Mouse (Mus musculus): ENCODE measurements around the gene A830031A19Rik. TPM values are rescaled to one million over a fixed set of nuclear protein-coding genes. Genes with fewer than 3 reads are reported as not detected.

Gene A830031A19Rik
- total RNA-seq, 2 experiments from 2014 or later, result not detected

DNA sequence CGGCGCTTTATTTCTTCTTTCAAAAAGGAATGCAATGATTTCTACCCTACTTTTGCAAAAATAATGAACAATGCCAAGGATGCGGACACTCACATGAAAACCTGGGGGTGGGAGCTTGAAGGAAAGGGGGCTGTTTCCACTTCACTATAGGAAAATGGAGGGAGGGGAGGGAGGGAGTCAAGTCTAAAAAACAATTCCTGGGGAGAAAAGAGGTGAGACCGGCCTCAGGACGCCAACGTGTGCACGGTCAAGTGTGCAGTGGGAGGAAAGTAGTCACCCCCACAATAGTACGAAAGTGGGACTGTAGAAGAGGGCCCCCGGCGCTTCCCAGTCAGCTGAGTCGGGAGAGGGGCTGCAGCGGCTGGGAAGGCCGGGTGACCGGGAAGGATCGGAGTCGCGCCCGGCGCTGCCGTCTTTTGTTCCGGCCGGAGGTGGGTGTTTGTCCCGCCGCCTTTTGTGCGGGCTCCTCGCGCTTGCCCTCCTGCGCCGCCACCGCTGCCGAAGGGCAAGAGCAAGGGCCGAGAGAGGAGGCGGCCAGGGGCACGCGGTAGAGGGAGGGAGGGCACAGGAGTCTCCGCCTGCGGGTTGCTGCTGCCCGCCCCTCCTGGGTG lies 4.0 kb upstream of the A830031A19Rik start:
- peak; percentile 56 to 67 for DNase-seq
- intact Hi-C loops (cut with DNase I), result loop anchor here (10.0 kb wide), 1 partner anchor 304 kb away; the partner anchor contains the start of gene Rel

- DNase-seq, result peak; percentile 67 to 70
- intact Hi-C loops (cut with DNase I), result loop anchor here (2.0 to 10.0 kb wide), 2 partner anchors 29 to 303 kb away; partner anchors contain the start of gene Rel
Measured at GRCm38 (mm10) chr11:24077795-24078705, 3.2 kb upstream of the A830031A19Rik start, which contains the start of gene Bcl11a. Bcl11a (plus strand) TSS chr11:24078056.

- intact Hi-C loops (cut with DNase I), result loop anchor here (2.0 to 10.0 kb wide), 2 partner anchors 28 to 302 kb away; partner anchors contain the start of gene Rel
Measured at GRCm38 (mm10) chr11:24076821-24077730, 2.2 kb upstream of the A830031A19Rik start.

GRCm38 (mm10) chr11:24076127-24076650 lies 1.3 kb upstream of the A830031A19Rik start:
- DNase-seq, result peak; percentile 66 to 69
- intact Hi-C loops (cut with DNase I), result loop anchor here (2.0 to 10.0 kb wide), 2 partner anchors 27 to 301 kb away; partner anchors contain the start of gene Rel

More at GRCm38 (mm10) chr11:24076821-24077730, 2.2 kb upstream of the A830031A19Rik start:
- peak; percentile 70 to 71 for DNase-seq

DNA sequence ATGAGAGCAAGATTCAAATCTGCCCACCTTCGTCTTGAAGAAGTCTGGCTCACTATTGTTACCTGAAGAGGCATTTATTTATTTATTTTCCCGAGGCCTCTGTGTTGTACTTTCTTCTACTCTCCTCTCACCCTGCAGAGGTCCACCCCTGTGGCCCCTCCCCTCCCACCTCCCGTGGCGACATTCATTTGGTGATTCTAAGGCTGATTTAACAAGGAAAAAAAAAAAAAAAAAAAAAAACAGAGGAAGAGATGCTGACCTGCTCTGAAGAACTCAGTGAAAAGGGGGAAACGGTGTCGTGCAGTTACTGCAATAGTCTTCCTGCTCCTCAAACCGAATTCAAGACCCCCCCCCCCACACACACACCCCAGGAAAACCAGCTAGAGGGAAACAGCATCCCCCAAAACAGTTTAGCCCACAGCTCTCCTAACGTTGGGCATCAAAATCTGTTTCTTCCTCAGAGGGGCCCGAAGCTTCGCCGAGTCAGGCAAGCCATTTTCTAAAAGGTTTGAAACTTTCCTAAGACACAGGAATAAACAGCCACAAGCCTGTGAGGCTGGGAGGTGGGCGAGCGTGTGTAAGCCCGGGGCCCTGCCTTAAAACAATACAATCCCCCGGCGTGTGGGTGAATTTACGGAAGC lies 752 bp upstream of the A830031A19Rik start:
- intact Hi-C loops (cut with DNase I), result loop anchor here (2.0 to 10.0 kb wide), 2 partner anchors 27 to 301 kb away; partner anchors contain the start of gene Rel
- no peak for DNase-seq

GRCm38 (mm10) chr11:24074021-24074591 lies 748 bp downstream of the A830031A19Rik start:
- no peak for DNase-seq
- intact Hi-C loops (cut with DNase I), result loop anchor here (10.0 kb wide), 1 partner anchor 299 kb away; the partner anchor contains the start of gene Rel

DNA sequence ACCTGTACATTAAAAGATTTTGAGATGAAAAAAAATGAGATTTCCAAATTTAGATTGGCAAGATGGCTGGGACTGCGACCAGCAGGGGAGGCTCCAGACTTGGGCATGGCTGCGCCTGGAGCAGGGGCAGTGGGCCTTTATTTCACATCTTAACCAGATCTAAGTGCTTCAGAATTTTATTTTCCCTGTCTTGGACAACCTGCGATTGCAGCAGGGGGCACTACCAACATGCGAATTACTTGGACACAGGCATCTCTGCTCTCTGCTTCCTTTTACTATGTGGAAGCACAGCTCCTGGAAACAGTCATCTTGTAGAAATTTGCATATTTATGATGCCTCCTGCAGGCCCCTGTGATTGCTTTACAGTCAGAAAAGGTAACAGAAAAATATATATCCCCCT lies 9.5 kb downstream of the A830031A19Rik start:
- intact Hi-C loops (cut with DNase I), result no loop called here
- DNase-seq, result no peak

DNA sequence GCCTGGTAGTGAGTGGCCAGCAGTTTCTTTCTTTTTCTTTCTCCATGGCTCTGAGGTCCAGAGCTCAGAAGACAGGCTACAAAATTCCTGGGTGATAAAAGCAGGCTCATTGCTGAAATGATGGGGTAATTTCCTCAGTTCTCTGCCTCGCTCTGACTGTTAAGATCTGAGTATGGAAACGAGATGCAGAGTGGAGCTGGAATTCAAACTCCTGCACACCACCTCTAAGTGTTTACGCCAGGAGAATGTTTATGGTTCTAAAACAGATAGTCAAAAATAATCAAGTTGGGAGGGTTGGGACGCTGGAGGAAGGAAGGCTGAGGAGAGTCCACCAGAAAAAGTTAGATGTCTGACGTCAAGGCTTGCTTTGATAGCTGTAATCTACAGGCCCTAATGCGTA lies 10.6 kb downstream of the A830031A19Rik start:
- intact Hi-C loops (cut with DNase I), result no loop called here
- DNase-seq, result no peak

GRCm38 (mm10) chr11:24062495-24063096 lies 12.3 kb downstream of the A830031A19Rik start:
- DNase-seq, result no peak
- intact Hi-C loops (cut with DNase I), result no loop called here

GRCm38 (mm10) chr11:24061819-24062218 lies 13.0 kb downstream of the A830031A19Rik start:
- intact Hi-C loops (cut with DNase I), result no loop called here
- no peak for DNase-seq

GRCm38 (mm10) chr11:24060428-24060827 lies 14.4 kb downstream of the A830031A19Rik start:
- no peak for DNase-seq
- intact Hi-C loops (cut with DNase I), result no loop called here

- intact Hi-C loops (cut with DNase I), result no loop called here
- DNase-seq, result no peak
Measured at GRCm38 (mm10) chr11:24059137-24059536, 15.7 kb downstream of the A830031A19Rik start.

DNA sequence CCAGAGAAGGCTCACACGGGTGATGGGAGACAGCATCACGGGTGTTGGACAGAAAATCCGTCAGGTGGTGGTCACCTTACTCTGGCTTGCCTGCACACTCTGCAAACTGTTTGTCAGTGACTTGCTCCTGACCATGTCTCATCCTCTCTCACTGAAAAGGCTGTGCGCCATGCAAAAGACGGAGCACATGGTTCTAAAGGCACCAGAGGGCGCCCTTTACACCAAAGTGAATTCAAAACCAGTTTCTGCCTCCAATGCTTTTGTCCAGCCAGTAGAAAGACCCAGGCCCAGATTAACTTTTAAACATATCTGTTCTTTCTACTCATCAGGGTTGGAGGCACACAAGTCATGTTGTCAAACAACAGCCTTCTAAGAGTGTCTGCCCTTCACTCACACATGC lies 22.0 kb downstream of the A830031A19Rik start:
- peak in 1 of 2 experiments; percentile 7 for DNase-seq
- intact Hi-C loops (cut with DNase I), result no loop called here

DNA sequence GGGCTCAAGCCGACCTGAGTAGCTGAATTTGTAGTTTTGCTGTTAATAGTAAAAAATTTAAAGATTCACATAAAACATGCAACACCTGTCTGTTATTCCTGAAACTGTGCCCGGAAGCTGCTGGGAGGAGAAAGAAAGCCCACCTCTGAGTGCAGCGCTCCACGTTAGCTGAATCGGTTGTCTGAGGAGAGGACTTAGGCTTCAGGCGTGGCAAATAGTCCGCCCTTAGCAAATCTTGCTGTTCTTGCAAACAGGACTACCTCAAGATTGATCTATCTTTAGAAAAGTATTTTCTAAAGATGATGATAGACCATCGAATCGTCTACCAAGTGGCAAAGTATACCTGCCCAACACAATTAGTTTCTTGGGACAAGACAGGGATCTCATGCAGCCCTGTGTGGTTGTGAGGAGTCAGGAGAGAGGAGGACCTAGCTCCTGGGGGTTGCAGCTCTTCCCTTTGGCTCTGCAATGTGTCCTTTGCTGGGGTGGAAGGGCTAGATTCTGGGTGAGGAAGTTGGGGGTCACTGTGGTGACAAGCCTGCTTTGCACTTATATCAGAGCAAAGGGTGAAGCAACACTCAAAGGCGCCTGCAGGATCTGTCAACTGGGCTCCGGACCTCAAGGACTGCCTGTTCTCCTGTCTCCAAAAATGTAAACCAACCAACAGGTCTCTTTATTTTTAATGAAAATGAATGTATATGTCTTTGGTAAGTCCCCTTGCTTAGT lies 24.7 kb downstream of the A830031A19Rik start:
- intact Hi-C loops (cut with DNase I), result no loop called here
- DNase-seq, result no peak

DNA sequence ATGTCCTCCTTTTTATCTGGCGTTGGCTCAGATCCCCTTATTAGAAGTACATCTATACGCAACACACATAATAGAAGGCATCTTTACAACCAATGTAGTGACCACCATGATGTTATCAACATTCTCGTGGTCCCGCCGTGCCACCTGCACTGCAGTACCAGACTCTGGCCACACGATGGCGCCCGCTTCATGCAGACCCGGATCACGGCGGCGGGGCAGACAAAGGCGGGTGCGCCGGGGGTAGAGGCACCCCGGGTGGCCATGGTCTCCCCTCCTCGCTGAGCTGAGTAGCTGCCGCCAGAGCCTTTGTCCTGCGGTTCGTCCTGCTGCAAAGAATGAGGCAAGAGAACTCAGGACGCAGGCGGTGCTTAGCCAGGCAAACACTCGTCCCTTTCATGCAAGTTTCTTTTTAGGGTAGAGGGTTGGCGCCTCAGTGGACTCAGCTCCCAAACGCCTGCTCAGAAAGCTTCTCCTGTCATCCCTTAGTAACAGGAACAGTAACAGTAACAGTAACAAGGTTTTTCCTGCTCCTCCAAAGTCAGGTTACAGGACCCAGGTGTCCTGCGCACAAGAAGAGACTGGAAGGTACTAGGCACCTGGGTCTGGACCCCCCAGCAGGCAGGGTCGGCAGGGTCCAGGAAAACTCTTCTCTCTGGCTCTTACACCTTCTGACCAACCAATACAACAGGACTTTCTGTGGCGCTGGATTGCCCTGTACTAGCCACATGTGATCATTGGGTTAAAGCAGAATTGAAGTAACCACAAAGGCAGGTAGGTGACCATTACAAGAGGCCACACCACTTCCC lies 25.4 kb downstream of the A830031A19Rik start:
- peak; percentile 74 to 87 for DNase-seq
- intact Hi-C loops (cut with DNase I), result loop anchor here (1.0 to 5.0 kb wide), 3 partner anchors 27 to 1814 kb away; no protein-coding TSS in a partner anchor

DNA sequence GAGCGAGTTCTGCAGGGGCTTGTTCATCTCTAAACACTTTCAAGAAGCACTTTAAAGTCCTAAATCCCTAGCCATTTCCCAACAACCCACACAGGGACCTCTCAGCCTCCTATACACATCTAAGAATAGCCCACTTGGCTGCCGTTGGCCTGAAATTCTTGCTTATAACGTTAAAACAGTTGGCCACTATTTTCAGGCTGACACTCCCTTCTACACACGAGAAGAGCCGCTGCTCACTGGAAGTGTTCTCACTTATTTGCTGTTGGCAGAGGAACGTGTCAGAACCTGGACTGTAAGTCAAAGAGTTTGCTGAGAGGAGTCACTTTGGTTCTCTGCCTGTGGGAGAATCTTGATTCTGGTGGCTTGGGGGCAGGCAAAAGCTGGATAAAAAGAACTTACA lies 30.8 kb downstream of the A830031A19Rik start:
- DNase-seq, result no peak
- intact Hi-C loops (cut with DNase I), result no loop called here

DNA sequence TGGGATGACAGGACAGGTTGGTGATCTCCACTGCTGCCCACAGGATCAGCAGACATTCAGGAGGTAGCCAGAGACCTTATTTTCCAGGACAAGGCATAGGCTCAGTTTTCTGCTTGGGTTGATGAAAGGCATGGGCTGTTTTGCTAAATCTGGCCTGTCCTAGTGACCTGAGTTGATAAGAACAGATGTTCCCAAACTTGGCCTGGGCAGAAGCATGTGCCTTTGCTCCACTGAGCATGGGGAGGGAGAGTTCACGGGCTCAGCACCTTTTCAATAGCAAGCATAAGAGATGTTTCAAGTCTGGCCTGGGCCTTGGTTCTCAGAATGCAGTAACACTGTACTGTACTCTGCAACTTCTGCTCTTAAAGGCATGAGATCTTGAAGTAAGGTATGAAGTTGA lies 54.1 kb downstream of the A830031A19Rik start:
- intact Hi-C loops (cut with DNase I), result no loop called here
- DNase-seq, result peak; percentile 8 to 10

Measured in heart, postnatal 10 days (tissue).